Mouse (Mus musculus): ENCODE measurements around the gene Unc45b.

DNA sequence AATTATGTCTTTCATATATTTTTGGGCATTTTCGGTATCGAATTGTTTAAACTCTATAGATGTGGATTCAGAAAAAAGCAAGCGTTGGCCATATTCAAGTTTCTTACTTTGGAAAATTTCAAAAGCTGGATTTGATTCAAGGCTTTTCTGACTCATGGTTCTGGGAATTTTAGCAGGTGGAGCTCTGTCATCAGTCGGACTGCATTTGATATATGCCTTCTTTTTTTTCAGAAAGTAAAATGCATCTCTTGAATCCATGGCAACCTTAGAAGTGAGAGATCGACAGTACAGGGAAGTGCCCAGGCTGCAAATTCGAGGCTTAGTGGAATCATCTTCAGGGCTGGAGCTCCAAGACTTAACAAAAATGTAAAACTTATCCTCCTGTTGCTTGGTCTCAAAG is 77.3 kb downstream of the Unc45b start:
- no peak for TF ChIP-seq CTCF (IDR thresholded peaks at IDR 0.05; ENCODE audit: extremely low read depth, insufficient read length, insufficient replicate concordance, low read depth, low read length)
- no peak for TF ChIP-seq POLR2A (IDR thresholded peaks at IDR 0.05; ENCODE audit: low read depth, low read length)

All from small intestine, adult 2 months (tissue).